Mouse (Mus musculus) inflammation-experienced regulatory T-cells (primary cell): Measurements from ENCODE around the gene Capn7. TPM values are rescaled to one million over a fixed set of nuclear protein-coding genes. Genes with fewer than 3 reads are reported as not detected.

Source experiments
- polyA plus RNA-seq, 2 experiments: library from polyadenylated mRNA; unstranded; fragments of 100-300 nt; shearing (Covaris generic); gene quantifications; one replicate each; pipeline ENCODE4 v1.2.1; 2017

Capn7 gene
- 10 to 100 TPM; 52.6 to 63.5 TPM for polyA plus RNA-seq

GRCm38 (mm10) chr14:31336369-31337155 lies at the start of gene Capn7:
TSS of gene Capn7 (plus strand) at chr14:31336638.

GRCm38 (mm10) chr14:31323849-31324792 lies 12.3 kb upstream of the Capn7 start, which contains the start of gene Dnah1:
TSS of gene Dnah1 (minus strand) at chr14:31323896.

Other genes starting within 250 kb of the Capn7 start
- gene Smim4, start 207.7 kb upstream of the Capn7 start, polyA plus RNA-seq, result 10 to 100 TPM; 48.3 to 72.8 TPM
- 1 to 10 TPM in 1 of 2 experiments, under 1 TPM in 1; 0.99 to 2.0 TPM for gene Nt5dc2, start 205.6 kb upstream of the Capn7 start, polyA plus RNA-seq
- gene Stab1, start 168.0 kb upstream of the Capn7 start, polyA plus RNA-seq, result 1 to 10 TPM; 2.9 to 5.7 TPM
- gene Tnnc1, start 128.3 kb upstream of the Capn7 start, polyA plus RNA-seq, result under 1 TPM in 1 of 2 experiments, not detected in 1; 0.43 TPM
- gene Nisch, start 119.7 kb upstream of the Capn7 start, polyA plus RNA-seq, result 100 to 1,000 TPM; 193 to 206 TPM
- gene Sema3g, start 118.8 kb upstream of the Capn7 start, polyA plus RNA-seq, result not detected
- 10 to 100 TPM; 12.6 to 16.0 TPM for gene Phf7, start 85.3 kb upstream of the Capn7 start, polyA plus RNA-seq
- gene Bap1, start 85.2 kb upstream of the Capn7 start, polyA plus RNA-seq, result 10 to 100 TPM; 72.0 to 89.0 TPM
- gene Dnah1, start 12.7 kb upstream of the Capn7 start, polyA plus RNA-seq, result under 1 TPM; 0.08 to 0.43 TPM
- 10 to 100 TPM; 54.3 to 55.3 TPM for gene Sh3bp5, start 99.4 kb downstream of the Capn7 start, polyA plus RNA-seq
- 10 to 100 TPM; 34.6 to 35.0 TPM for gene Eaf1, start 157.8 kb downstream of the Capn7 start, polyA plus RNA-seq
- 10 to 100 TPM; 54.3 to 58.7 TPM for gene Mettl6, start 158.4 kb downstream of the Capn7 start, polyA plus RNA-seq